Mouse (Mus musculus) brain, embryonic 14.5 days (tissue): ENCODE results near the gene Spaar.

Experiments used
- CTCF ChIP-seq: fragments of 200-500 bp; IDR thresholded peaks from 2 replicates; pipeline ENCODE4 v1.5.1; 2012; ENCODE audit warnings: inconsistent platforms, mild to moderate bottlenecking, moderate library complexity, borderline replicate concordance; ENCODE audit not compliant: insufficient read depth, insufficient read length; ENCODE audit errors: extremely low read depth
- POLR2A ChIP-seq: fragments of 200-500 bp; IDR thresholded peaks from 2 replicates; pipeline ENCODE4 v1.6.1; 2012; ENCODE audit warnings: mild to moderate bottlenecking, inconsistent platforms, borderline replicate concordance; ENCODE audit not compliant: poor library complexity, insufficient read depth, insufficient read length, severe bottlenecking; ENCODE audit errors: extremely low read depth

- TF ChIP-seq CTCF (no peak), POLR2A (no peak)
These were observed 3.4 kb upstream of the Spaar start for GRCm38 (mm10) chr4:43726228-43726993.
